Mouse (Mus musculus) embryonic fibroblast, embryonic 13.5 days (primary cell): ENCODE data around the gene Bag6. TPM values are rescaled to one million over a fixed set of nuclear protein-coding genes. Genes with fewer than 3 reads are reported as not detected.

Source experiments
- H3K27ac ChIP-seq: 2 replicates; pipeline ENCODE4 v1.5.1; 2012; ENCODE audit warnings: low read length, control low read depth, inconsistent platforms; ENCODE audit not compliant: insufficient read depth
- H3K4me1 ChIP-seq: 2 replicates; pipeline ENCODE4 v1.6.1; 2011; ENCODE audit warnings: low read length; ENCODE audit not compliant: control insufficient read depth, insufficient read depth
- H3K4me3 ChIP-seq: 2 replicates; pipeline ENCODE4 v1.5.1; 2011; ENCODE audit warnings: mild to moderate bottlenecking, control low read depth, low read length; ENCODE audit not compliant: insufficient read depth
- CTCF ChIP-seq: IDR thresholded peaks from 2 replicates; pipeline ENCODE4 v1.5.1; 2011; ENCODE audit warnings: mild to moderate bottlenecking, control low read depth, low read length, moderate library complexity, borderline replicate concordance; ENCODE audit not compliant: insufficient read depth
- POLR2A ChIP-seq: IDR thresholded peaks from 2 replicates; pipeline ENCODE4 v1.6.1; 2011; ENCODE audit warnings: low read depth, mild to moderate bottlenecking, control low read depth, low read length, moderate library complexity
- polyA plus RNA-seq: library from polyadenylated mRNA; stranded (reverse); fragments of >200 nt; gene quantifications from 2 replicates; pipeline ENCODE4 v1.2.4, GENCODE M21; 2011; ENCODE audit warnings: low read depth; ENCODE audit not compliant: missing spikeins, insufficient read length

Gene Bag6
- polyA plus RNA-seq, 1 experiment, result 196 TPM

- no peak overlapping the region for H3K4me3 ChIP-seq
- no peak for TF ChIP-seq CTCF
- no peak for TF ChIP-seq POLR2A
- peaks cover 3% of the 10 kb centered on the region; the same call in 1 of the 2 replicates for H3K4me1 ChIP-seq
- no peak overlapping the region for H3K27ac ChIP-seq
Observed at GRCm38 (mm10) chr17:35175382-35175781, 40.4 kb downstream of the Bag6 start.

DNA sequence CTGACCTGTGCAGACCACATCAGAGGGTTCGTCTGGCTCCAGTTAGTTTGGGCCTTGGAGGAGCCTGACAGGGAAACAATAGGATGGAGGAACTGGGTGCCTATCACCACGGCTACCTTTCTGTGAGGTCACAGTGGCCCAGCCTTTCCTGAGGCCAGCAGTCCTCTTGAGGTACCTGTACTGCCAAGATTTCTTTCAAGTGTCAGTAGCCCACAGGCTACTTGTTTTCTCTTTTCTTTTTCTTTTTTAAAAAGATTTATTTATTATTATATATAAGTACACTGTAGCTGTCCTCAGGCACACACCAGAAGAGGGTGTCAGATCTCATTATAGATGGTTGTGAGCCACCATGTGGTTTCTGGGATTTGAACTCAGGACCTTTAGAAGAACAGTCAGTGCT is 41.0 kb downstream of the Bag6 start, which contains the start of gene Aif1:
TSS of gene Aif1 (minus strand) at position 101 of the 400 bp plus-strand sequence.
- TF ChIP-seq POLR2A (no peak), CTCF (no peak)
- Histone ChIP-seq H3K27ac (no peak within 1 kb of the TSS), H3K4me3 (no peak within 1 kb of the TSS), H3K4me1 (peaks cover 3% of the 10 kb centered on the region; the same call in 1 of the 2 replicates)

DNA sequence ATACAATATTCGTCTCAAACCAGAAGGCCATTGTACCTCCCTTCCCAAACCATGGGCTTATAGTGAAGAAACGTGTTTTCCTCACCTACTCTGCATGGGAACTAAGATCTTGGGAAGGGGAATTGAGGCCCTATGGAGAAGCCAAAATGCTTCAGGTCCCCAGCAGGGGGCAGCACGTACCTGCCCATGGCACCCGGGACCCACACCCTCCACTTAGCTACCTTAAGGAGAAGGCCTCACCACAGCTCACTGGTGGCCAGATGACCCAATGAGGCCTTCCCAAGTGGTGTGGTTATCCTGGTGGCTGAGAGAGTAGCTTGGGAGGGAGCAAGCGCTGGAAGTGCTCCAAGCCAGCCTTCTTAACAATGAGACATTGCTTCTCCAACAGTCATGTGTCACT is 43.5 kb downstream of the Bag6 start:
- Histone ChIP-seq H3K27ac (no peak overlapping the region), H3K4me3 (no peak overlapping the region), H3K4me1 (peaks cover 3% of the 10 kb centered on the region; the same call in 1 of the 2 replicates)
- TF ChIP-seq CTCF (peak; percentile 81), POLR2A (no peak)

DNA sequence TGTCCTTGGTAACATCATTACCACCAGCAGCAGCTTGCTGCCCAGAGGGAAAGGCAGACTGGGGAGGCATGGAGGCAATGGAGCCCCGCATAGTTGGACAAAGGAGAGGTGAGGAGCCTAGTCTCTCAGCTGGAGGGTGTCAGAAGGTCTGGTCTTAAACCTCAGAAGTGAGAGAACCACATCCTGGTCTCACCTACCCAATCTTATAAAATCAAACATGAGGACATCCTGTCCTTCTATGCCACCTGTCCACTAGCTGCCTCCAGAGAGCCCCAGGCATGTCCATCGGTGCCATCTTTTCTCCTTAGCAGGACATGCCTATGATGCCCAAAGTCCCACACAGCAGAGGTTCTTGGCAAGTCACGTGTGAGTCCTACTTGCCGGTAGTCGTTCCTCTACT is 45.1 kb downstream of the Bag6 start:
- TF ChIP-seq POLR2A (no peak), CTCF (no peak)
- Histone ChIP-seq H3K27ac (no peak overlapping the region), H3K4me3 (no peak overlapping the region), H3K4me1 (no peaks in the 10 kb centered on the region)

DNA sequence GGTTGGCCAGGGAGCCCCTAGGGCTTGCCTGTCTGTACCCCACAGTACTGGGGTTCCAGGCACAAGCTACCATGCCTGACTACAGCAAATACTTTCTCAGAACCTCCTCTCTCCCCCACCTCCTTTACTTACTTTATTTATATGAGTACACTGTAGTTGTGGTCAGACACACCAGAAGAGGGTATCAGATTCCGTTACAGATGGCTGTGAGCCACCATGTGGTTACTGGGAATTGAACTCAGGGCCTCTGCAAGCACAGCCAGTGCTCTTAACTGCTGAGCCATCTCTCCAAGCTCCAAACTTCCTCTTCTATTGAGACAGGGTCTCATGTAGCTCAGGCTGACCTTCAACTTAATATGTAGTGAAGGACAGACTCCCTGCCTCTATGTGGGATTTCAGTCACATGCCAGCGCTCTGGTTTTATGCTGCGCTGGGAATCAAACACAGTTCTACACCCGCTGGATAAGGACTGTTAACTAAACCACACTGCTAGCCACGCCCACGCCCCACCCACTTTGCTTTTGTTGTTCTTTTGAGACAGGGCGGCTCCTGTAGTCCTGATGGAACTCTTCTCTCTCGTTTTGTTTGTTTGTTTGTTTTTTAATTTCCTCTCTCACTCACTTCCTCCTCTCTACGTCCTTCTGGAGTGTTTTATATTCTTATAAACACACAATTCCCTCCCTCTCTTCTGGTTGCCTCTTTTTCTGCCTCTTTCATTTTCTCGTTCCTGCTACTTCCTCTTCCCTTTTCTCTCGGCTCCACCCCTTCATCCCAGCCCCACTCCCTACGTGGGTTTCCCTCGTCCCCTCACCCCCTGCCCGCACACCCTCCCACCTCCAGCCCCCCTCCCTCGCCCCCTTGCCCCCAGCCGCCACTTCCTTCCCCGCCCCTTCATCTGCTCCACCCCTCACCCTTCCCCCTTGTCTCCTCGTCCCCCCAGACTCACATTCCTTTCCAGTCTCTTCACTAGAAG is 50.9 kb downstream of the Bag6 start:
- peak overlapping the region; percentile 37 for H3K4me3 ChIP-seq
- H3K4me1 ChIP-seq, result no peaks in the 10 kb centered on the region
- TF ChIP-seq CTCF (no peak), POLR2A (peak; percentile 30; the same call in 1 of the 2 replicates)
- H3K27ac ChIP-seq, result no peak overlapping the region

- no peak overlapping the region for H3K27ac ChIP-seq
- no peaks in the 10 kb centered on the region for H3K4me1 ChIP-seq
- TF ChIP-seq CTCF (no peak), POLR2A (peak; percentile 27; the same call in 1 of the 2 replicates)
- H3K4me3 ChIP-seq, result no peak overlapping the region
Observed at GRCm38 (mm10) chr17:35186681-35187080, 51.7 kb downstream of the Bag6 start.

- TF ChIP-seq POLR2A (no peak), CTCF (no peak)
- Histone ChIP-seq H3K27ac (no peak overlapping the region), H3K4me1 (no peaks in the 10 kb centered on the region), H3K4me3 (no peak overlapping the region)
Observed at GRCm38 (mm10) chr17:35187345-35187744, 52.4 kb downstream of the Bag6 start.

GRCm38 (mm10) chr17:35187959-35188610 is 53.1 kb downstream of the Bag6 start, which contains the start of gene Lst1:
Lst1 (minus strand) TSS chr17:35188439.
- no peak within 1 kb of the TSS for H3K27ac ChIP-seq
- H3K4me3 ChIP-seq, result no peak within 1 kb of the TSS
- H3K4me1 ChIP-seq, result no peaks in the 10 kb centered on the region
- TF ChIP-seq POLR2A (no peak), CTCF (no peak)

- TF ChIP-seq CTCF (no peak), POLR2A (no peak)
- no peak overlapping the region for H3K4me3 ChIP-seq
- no peaks in the 10 kb centered on the region for H3K4me1 ChIP-seq
- H3K27ac ChIP-seq, result no peak overlapping the region
Observed at GRCm38 (mm10) chr17:35189186-35189585, 54.2 kb downstream of the Bag6 start.
